Mouse (Mus musculus): ENCODE results near the gene Cdt1.

Gene Cdt1

GRCm38 (mm10) chr8:122611295-122612133 lies 43.7 kb downstream of the Cdt1 start, which contains the start of the genes Galns and Trappc2l:
TSS of gene Galns (minus strand) at chr8:122611463.
TSS of gene Trappc2l (plus strand) at chr8:122611640.
- DNase-seq (ENCODE audit: low read depth, low spot score), result peak; percentile 98

- DNase-seq (ENCODE audit: low read depth, low spot score), result no peak
These were observed 48.5 kb downstream of the Cdt1 start for GRCm38 (mm10) chr8:122616181-122616905.

DNA sequence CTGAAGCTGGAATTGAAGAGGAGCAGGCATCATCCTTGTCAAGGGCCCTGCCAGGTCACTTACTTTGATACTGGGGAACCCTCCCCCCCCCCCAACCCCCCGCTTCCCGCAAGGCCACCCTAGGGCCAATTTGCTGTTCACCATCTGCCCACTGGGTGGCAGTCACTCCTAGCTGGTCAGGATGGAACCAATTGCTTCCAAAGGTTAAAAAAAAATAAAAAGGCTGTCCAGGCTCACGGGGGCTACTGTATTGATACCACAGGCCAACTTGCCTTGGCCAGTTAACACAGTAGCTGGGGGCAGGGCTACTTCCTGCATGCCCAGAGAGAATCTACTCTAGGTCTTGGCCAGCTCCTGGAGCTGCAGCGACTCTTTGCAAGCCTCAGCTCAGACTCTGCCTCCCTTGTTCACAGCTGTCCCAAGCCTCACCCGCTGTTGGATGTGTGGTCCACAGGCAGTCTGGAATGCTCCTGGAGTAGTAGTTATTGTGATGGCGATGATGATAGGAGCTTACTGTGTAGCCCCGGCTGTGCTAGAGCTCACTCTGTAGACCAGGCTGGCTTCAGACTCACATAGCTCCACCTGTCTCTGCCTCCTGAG lies 50.2 kb downstream of the Cdt1 start:
- DNase-seq (ENCODE audit: low read depth, low spot score), result peak; percentile 75

DNA sequence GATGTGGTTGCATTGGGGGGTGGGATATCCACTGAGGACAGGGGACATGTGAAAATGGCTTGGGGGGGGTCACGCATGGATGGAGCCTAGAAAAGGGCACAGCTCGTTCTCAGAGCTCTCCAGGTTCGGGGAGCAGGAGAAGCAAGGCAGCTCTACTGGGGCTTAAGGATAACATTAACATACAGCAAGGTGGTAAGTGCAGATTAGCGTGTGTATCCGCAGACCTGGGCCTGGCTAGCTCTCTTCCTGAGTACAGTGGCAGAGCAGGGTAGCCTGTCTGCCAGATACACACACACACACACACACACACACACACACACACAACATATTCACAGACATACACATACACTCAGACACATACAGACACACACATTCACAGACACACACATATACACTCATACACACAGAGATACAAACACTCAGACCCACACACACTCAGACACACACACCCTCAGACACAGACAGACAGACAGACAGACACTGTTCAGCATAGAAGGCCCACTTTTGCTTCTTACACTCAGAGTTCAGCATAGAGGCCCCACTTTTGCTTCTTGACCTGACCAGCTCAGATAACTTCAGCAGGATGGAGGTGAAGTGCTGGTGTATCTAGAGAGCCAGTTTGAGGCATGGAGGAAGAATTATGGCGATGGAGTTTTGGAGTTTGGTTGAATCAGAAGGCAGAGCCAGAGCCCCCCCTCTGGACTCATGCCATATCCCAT lies 51.0 kb downstream of the Cdt1 start:
- no peak for DNase-seq (ENCODE audit: low read depth, low spot score)

DNA sequence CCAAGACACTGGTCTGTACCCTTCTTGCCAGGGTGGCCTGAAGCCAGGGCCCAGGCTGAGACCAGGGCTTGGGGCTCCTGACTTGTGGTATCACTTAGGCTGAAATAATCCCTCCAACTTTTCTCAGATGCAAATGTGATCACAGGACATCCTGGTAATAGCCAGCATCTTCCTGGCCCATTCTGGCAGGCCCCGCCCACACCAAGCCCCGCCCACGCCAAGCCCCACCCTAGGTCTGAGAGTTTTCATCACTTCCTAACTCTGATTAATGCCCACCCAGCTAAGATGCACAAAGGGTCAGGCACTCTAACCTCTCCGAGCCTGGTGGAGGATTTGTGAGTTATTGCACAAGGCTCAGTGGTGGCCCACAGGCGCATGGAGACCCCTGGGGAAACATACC lies 52.6 kb downstream of the Cdt1 start:
- no peak for DNase-seq (ENCODE audit: low read depth, low spot score)

DNA sequence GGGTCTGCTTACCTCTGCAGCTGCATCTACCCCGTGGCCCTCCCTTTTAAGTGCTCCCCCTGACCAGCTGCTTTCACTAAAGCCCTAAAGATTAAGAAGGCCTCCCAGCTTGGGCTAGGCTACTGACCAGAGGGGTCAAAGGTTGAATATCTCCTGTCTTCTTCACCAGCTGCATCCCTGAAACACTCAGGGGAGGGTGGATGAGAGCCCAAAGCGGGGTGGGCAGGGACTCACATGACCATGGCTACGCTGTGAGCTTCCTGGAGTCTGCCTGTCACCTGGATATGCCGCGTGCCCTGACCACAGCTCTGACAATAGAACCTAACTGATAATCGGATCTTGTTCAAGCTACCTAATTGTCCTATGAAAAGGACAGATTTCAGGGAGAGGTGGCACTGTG lies 54.9 kb downstream of the Cdt1 start, which contains the start of gene Pabpn1l:
Pabpn1l (minus strand) TSS at position 13 of the 400 bp plus-strand sequence.
- DNase-seq (ENCODE audit: low read depth, low spot score), result no peak

Data from embryo, embryonic 11.5 days (tissue).